Mouse (Mus musculus) kidney, adult 2 months (tissue): ENCODE measurements around the gene Ptprb. TPM values are rescaled to one million over a fixed set of nuclear protein-coding genes. Genes with fewer than 3 reads are reported as not detected.

Experiments used
- DNase-seq: peaks from one replicate; pipeline ENCODE4 v3.0.0; 2021
- H3K27ac ChIP-seq: fragments of 200-500 bp; 2 replicates; pipeline ENCODE4 v1.5.1; 2012; ENCODE audit warnings: low read depth, low read length, control low read depth, inconsistent platforms; ENCODE audit not compliant: insufficient read depth
- H3K27me3 ChIP-seq: fragments of 200-500 bp; replicated peaks from 2 replicates; pipeline ENCODE4 v1.6.1; 2012; ENCODE audit warnings: mild to moderate bottlenecking, moderate library complexity, low read length, inconsistent platforms; ENCODE audit not compliant: control insufficient read depth, insufficient read depth
- H3K36me3 ChIP-seq: fragments of 200-500 bp; 2 replicates; pipeline ENCODE4 v1.6.1; 2012; ENCODE audit warnings: mild to moderate bottlenecking, moderate library complexity, low read length, inconsistent platforms; ENCODE audit not compliant: control insufficient read depth, insufficient read depth
- H3K4me1 ChIP-seq: fragments of 200-500 bp; 2 replicates; pipeline ENCODE4 v1.6.1; 2011; ENCODE audit warnings: low read length; ENCODE audit not compliant: control insufficient read depth, insufficient read depth
- H3K4me3 ChIP-seq: fragments of 200-500 bp; 2 replicates; pipeline ENCODE4 v1.5.1; 2011; ENCODE audit warnings: mild to moderate bottlenecking, low read depth, low read length, control low read depth; ENCODE audit not compliant: insufficient read depth
- CTCF ChIP-seq: fragments of 200-500 bp; conservative IDR thresholded peaks from 2 replicates; pipeline ENCODE4 v1.5.1; 2011; ENCODE audit warnings: low read depth, mild to moderate bottlenecking, control low read depth, low read length, moderate library complexity, mixed read lengths; ENCODE audit not compliant: insufficient read depth, insufficient read length
- POLR2A ChIP-seq: fragments of 200-500 bp; IDR thresholded peaks from one replicate; pipeline ENCODE4 v1.6.1; 2011; ENCODE audit warnings: low read depth, low read length, control low read depth
- WGBS: fragments of 180-500 bp; shearing (Covaris S2); methylation state at CpG from one replicate; pipeline ENCODE4 v1.1.7; 2018; 5-methylcytosine and 5-hydroxymethylcytosine counted together
- polyA plus RNA-seq: library from polyadenylated mRNA; depleted of rRNA; stranded (reverse); fragments of >200 nt; gene quantifications from 2 replicates; pipeline ENCODE4 v1.2.3, GENCODE M21; 2012

Ptprb gene
- polyA plus RNA-seq, 1 experiment: 12.5 TPM

DNA sequence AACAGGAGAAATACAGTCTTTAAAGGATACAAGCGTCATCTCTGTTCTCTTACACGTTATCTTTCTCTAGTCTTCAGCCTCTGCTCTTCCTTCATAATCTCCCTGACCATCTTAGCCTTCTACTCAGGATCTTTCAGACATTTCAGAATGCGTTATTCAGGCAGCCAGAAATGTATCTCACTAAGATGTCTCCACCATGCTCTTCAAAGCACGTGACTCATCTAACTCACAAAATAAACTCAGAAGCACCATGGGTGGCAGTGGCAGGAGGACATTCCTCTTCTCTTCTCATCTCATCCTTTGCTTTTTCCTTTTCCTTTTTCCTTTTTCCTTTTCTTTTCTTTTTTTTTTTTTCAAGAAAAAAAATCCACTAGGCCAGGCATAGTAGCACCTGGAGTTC, 16.0 kb upstream of the Ptprb start:
- Histone ChIP-seq H3K36me3 (no peaks in the 10 kb centered on the region), H3K4me3 (no peak overlapping the region), H3K4me1 (peaks cover 7% of the 10 kb centered on the region; the same call in 1 of the 2 replicates), H3K27ac (no peak overlapping the region), H3K27me3 (no peaks in the 10 kb centered on the region)
- WGBS: 93% methylated on average over 4 of the region's 4 CpGs
- DNase-seq: no peak
- TF ChIP-seq CTCF (no peak), POLR2A (no peak)

DNA sequence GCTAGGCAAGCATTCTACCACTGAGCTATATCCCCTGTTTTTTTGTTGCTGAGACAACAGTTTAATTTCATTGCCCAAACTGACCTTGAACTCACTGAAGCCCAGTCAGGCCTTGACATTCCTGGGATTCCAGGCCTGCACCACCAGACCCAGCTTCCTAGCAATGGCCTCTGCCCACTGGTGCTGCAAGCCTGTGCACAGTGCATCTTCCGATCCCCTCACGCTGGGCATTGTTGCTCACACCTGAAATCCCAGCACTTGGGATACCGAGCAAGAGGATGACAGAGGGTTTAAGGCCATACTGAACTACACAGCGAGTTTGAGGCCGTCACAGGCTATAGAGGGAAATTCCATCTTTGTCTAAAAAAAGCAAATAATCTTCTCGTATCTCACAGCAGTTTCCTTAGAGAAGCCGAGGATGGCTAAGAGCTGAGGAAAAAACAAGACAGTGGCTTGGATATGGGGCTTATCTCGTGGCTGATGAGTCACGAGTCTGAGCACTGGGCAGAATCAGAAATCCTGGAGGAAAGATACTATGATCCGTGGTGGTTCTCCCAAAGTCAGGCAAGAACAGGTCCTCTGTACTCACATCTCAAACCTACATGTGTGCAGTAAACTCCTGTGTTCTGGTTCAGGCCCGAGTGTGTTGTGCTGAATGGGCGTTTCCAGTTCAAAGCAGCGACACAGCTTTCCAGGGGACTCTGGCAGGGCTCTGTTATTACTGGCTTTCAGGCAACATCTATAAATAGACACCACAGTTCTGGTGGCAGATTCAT, 14.5 kb upstream of the Ptprb start:
- Histone ChIP-seq H3K4me3 (no peak overlapping the region), H3K27me3 (no peaks in the 10 kb centered on the region), H3K36me3 (no peaks in the 10 kb centered on the region), H3K4me1 (peaks cover 12% of the 10 kb centered on the region; the same call in 1 of the 2 replicates), H3K27ac (peak overlapping the region; percentile 87)
- 35% methylated on average over 13 of the region's 13 CpGs for WGBS
- TF ChIP-seq POLR2A (no peak), CTCF (no peak)
- DNase-seq: peak; percentile 79

- TF ChIP-seq POLR2A (no peak), CTCF (no peak)
- peaks cover 17% of the 10 kb centered on the region; the same call in 1 of the 2 replicates for H3K4me1 ChIP-seq
- H3K27ac ChIP-seq: peak overlapping the region; percentile 79
- no peak for DNase-seq
- H3K4me3 ChIP-seq: no peak overlapping the region
- no peaks in the 10 kb centered on the region for H3K27me3 ChIP-seq
- H3K36me3 ChIP-seq: no peaks in the 10 kb centered on the region
- WGBS: 43% methylated on average over 5 of the region's 5 CpGs
These were observed 13.8 kb upstream of the Ptprb start for GRCm38 (mm10) chr10:116261559-116261958.

GRCm38 (mm10) chr10:116264521-116264920, 10.8 kb upstream of the Ptprb start:
- DNase-seq: peak; percentile 54
- H3K27ac ChIP-seq: peak overlapping the region; percentile 47
- WGBS: 50% methylated on average over 11 of the region's 11 CpGs
- peaks cover 35% of the 10 kb centered on the region for H3K4me1 ChIP-seq
- H3K4me3 ChIP-seq: no peak overlapping the region
- H3K36me3 ChIP-seq: no peaks in the 10 kb centered on the region
- TF ChIP-seq POLR2A: no peak
- TF ChIP-seq CTCF: no peak
- H3K27me3 ChIP-seq: no peaks in the 10 kb centered on the region

GRCm38 (mm10) chr10:116266561-116267433, 8.5 kb upstream of the Ptprb start:
- Histone ChIP-seq H3K4me3 (no peak overlapping the region), H3K27ac (peak overlapping the region; percentile 100), H3K27me3 (no peaks in the 10 kb centered on the region), H3K4me1 (peaks cover 40% of the 10 kb centered on the region), H3K36me3 (no peaks in the 10 kb centered on the region)
- peak; percentile 90 for DNase-seq
- 28% methylated on average over 15 of the region's 15 CpGs for WGBS
- no peak for TF ChIP-seq CTCF
- no peak for TF ChIP-seq POLR2A

- peak; percentile 94 for DNase-seq
- Histone ChIP-seq H3K4me1 (peaks cover 40% of the 10 kb centered on the region), H3K27ac (peak overlapping the region; percentile 100), H3K36me3 (no peaks in the 10 kb centered on the region), H3K27me3 (no peaks in the 10 kb centered on the region), H3K4me3 (no peak overlapping the region)
- TF ChIP-seq CTCF (no peak), POLR2A (no peak)
- 18% methylated on average over 4 of the region's 4 CpGs for WGBS
These were observed 7.9 kb upstream of the Ptprb start for GRCm38 (mm10) chr10:116267434-116267822.

DNA sequence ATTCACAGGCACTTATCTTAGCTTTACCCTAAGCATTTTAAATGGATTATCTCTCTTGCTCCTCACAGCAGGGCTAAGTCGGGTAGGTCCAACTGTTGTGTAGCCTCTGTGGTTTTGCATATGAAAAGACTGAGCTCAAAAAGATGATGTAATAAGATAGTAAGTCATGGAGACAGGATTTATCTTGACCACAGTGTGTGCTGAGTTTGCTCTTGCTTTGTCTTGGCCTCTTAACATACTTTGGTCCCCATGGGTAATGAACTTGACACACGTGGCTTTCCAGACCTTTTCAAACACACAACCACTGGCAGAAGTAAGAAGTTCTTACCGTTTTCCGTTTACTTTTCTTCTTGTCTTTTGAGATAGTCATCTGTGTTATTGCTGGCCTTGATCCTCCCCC, 7.0 kb upstream of the Ptprb start:
- WGBS: 62% methylated on average over 4 of the region's 4 CpGs
- TF ChIP-seq CTCF: no peak
- no peak for TF ChIP-seq POLR2A
- Histone ChIP-seq H3K27ac (peak overlapping the region; percentile 100), H3K4me3 (no peak overlapping the region), H3K36me3 (no peaks in the 10 kb centered on the region), H3K27me3 (no peaks in the 10 kb centered on the region), H3K4me1 (peaks cover 44% of the 10 kb centered on the region)
- DNase-seq: no peak
